Mouse (Mus musculus) urinary bladder, postnatal 36 days (tissue): ENCODE results near the gene Wbp2nl.
A peak's percentile ranks its signal among the peaks of the same experiment; 100 is the strongest.

Experiments used
- DNase-seq, 2 experiments: peaks; one replicate each; pipeline ENCODE4 v3.0.0; 2022; ENCODE audit warnings: low spot score in 2 of 2, mixed read lengths in 1 of 2

The Wbp2nl gene

DNA sequence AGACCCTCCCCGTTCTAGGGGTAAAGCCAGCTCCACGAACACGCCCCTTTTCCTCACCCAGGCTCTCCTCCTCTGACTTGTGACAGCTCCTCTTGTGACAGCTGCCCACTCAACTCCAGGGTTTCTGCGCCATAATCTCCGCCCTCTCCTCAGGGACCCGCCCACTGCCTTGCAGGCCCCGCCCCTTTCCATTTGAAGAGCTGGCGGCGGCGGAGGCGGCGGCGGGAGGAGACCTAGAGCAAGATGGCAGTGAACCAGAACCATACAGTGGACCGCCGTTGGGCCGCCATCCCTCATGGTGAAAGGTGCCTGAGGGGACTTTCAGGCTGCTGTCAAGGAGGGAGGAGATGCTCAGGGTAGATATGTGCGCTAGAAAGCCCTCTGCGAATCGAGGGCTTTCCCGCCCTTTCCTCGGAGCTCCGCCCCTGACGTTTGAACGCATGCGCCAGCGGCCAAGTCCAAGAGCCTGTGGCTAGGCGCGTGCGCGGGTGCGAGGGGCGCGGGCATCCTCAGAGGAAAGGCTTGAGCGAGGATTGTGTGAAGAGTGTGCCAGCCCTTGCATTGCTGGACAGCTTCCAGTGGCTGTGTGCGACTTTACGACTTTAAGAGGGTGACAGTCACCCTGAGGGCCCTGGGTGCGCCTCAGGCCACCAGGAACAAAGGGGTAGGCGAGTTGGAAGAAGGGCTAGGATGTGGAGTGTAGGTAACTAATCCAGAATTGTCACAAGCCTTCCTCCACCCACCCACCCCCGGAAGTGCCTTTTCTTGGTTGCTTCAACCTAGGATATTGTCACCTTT, at the start of gene Wbp2nl:
Gene Wbp2nl (plus strand): TSS at position 191 of the 798 bp plus-strand sequence.
- DNase-seq: no peak

DNA sequence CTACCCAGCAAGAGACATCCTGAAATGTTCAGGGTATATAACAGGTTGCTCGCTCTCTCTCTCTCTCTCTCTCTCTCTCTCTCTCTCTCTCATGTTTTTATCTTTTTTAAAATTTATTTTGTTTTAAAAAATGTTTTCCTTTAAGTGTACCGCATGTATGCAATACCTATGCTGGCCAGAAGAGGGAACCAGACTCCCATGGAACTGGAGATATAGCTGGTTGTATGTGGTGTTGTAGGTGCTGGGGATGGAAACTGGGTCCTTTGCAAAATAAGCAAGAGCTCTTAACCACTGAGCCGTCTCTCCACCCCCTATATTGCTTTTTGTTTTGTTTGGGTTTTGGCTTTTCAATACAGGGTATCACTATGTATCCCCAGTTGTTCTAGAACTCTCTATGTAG, 47.2 kb upstream of the Wbp2nl start:
- no peak for DNase-seq

DNA sequence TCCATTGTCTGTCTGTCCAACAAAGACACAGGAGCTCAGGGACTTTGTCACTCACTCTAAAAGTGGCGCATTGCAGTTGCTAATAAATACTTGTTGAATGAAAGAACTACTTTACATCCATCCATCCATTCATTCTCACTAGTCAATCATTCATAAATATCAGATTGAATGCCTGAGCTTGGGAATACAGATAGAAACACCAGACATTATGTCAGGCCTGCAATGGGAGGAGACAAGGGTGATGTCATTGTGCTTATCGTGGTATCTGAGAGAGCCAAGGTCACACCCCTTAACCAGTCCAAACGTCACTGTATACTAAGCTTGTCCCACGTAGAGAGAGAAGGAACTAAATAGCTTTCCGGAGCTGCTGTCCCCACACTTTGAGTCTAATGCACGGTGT, 46.7 kb upstream of the Wbp2nl start, which contains the start of gene 1500009C09Rik:
Gene 1500009C09Rik (plus strand): TSS at position 301 of the 400 bp plus-strand sequence.
- no peak for DNase-seq

DNA sequence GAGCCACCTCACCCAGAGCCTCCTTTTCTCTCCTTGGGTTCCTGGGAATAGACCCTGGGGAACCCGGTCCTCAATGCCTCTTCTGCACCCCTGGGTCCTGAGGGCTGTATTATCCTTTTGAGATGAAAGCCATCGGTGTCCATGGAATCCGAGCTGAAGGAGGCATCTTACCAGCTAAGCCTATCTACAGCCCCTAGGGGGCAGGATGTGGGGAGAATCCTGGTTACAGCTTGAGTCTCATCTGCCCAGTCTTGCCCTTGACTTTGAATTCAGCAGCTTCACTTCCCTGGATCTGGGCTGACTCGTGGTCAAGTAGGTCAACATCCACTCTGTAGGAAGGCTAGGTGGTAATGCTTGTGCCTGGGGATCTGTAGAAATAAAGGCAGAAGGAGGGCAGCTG, 43.5 kb upstream of the Wbp2nl start:
- DNase-seq: no peak

DNA sequence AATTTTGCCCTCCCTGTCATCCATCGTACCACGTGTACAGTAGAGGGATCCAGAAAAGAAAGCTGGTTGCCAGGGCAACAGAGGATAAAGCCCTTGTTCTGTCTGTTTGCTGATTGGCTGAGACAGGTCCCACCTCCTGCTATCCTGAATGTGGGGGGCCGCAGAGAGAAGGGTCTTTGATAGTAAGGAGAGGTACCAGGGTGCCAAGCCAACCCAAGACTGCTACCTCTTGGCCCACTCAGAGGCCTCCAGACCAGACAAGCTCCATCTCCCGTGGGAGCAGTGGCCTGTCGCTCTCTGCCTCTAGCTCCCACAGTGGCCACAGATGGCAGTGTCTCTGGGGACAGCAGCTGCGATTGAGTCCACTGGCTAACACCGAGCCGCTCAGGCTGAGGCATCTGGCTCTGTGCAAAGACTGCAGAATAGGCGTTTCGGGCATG, 42.8 kb upstream of the Wbp2nl start:
- no peak for DNase-seq

DNA sequence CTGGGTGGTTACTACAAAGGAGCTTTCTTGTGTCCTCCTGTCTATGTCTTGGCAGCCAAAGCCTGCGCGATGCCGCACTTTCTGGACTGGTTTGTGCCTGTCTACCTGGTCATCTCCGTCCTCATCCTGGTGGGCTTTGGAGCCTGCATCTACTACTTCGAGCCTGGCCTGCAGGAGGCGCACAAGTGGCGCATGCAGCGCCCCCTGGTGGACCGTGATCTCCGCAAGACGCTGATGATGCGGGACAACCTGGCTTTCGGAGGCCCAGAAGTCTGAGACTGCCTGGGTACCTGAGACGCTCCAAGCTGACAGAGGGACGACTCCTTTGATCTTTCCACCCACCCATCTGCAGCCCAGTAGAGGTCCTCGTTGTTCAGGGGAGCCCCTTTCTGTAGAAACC, 39.2 kb upstream of the Wbp2nl start:
- peak in 1 of 2 experiments; percentile 43 for DNase-seq

DNA sequence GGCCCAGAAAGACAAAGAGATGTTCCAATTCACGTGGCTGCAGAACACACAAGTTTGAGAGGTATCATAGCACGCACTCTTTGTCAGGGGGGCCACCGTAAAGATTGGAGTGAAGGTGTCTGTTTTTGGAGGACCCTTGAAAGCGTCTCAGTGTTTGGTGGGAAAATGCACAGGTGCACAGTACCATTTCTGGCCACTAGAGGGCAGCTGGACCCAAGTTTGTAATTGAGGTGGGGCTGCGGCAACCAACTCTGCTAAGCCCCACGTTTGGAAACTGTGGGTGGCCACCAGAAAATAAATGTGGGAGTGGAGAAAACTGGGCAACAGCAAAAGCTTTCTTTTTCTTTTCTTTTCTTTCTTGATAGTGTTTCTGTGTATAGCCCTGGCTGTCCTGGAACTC, 32.4 kb upstream of the Wbp2nl start:
- peak; percentile 44 to 55 for DNase-seq

DNA sequence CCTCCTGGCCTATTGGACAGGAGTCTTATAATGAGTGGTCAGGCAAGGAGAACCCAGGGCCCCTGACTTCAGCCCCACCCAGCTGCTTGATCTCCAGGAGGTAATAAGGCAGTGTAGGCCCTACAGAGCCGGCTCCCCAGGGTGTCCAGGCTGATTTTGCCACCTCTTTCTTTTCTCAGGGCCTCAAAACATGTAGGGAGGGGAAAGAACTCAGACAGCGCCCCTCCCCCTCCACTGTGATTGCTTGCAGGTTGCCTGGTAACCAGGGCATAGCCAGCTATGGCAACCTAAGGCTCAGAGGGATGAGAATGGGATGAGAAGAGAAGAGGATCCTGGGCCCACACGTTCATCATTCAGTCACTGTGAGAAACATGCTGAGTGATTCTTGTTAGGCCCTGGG, 30.6 kb upstream of the Wbp2nl start:
- no peak for DNase-seq

DNA sequence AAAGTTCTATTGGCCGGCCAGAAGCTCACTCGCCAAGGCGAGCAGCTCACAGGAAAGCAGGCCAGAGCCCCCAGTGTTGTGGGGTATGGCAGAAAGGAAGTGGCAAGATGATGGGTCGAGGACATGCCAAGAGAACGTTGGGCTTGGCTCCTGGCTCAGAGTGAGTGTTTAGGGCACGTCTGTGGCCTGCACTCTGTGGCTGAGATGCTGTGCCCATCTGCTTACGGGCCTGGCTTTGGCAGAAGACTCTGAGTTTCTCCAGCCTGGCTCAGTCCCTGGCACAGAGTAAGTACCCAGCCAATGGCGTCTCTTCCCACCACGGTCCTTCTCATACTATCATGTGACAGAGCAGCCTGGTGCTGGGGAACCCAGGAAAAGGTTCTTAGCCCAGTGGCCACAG, 30.0 kb upstream of the Wbp2nl start:
- DNase-seq: no peak

DNA sequence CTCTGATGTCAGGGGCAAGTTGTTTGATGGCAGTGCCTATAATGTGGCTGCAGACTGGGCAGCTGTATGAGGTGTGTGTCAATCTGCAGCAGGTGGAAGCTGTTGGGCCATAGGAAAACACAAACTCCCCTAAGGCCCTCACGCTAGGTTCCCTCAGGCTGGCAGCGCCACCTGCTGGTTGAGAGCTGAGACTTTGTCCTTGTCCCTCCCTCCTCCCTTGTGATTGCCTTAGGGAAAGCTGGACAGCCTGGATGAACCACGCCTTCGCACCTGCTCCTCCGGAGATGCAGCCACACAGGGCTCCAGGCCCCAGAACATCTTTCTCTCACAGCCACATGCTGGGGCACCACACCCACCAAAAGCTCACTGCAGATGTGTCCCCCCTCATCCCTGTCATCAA, 27.6 kb upstream of the Wbp2nl start:
- peak; percentile 31 to 40 for DNase-seq

DNA sequence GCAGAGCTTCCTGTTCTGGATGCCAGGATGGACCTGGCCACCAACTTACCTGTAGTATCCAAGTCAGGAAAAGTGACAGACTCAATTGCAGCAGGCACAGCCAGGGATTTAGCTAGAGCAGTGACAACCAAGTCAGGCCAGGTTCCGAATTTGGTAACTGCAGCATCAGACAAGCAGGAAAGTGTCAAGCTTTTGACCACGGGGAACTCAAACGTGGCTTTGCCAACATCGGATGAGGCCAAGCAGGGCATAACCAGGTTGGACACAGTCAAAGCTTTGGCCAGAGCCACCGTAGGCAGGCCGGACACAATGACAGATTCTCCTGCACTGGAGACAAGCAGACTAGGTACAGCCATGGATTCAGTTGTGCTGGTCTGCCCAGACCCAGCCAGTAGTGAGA, 26.5 kb upstream of the Wbp2nl start:
- DNase-seq: no peak

DNA sequence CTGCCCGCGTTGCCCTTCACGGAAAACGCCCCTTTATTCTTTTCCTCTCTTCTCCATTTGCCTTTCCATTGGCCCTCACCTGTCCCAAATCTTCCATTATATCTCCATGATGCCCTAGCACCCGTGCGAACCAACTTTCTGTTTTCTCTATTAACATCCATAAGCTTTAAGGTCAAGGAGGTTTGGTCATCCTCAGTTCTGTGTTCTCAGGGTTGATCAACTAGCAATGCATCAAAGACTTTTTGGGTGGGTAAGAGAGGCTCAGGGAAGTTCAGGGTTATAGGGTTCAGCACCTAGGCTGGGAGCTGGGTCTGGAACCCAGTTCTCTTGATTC, 24.2 kb upstream of the Wbp2nl start, which contains the start of gene Sept3:
Gene Sept3 (plus strand): TSS at position 301 of the 334 bp plus-strand sequence.
- DNase-seq: no peak

DNA sequence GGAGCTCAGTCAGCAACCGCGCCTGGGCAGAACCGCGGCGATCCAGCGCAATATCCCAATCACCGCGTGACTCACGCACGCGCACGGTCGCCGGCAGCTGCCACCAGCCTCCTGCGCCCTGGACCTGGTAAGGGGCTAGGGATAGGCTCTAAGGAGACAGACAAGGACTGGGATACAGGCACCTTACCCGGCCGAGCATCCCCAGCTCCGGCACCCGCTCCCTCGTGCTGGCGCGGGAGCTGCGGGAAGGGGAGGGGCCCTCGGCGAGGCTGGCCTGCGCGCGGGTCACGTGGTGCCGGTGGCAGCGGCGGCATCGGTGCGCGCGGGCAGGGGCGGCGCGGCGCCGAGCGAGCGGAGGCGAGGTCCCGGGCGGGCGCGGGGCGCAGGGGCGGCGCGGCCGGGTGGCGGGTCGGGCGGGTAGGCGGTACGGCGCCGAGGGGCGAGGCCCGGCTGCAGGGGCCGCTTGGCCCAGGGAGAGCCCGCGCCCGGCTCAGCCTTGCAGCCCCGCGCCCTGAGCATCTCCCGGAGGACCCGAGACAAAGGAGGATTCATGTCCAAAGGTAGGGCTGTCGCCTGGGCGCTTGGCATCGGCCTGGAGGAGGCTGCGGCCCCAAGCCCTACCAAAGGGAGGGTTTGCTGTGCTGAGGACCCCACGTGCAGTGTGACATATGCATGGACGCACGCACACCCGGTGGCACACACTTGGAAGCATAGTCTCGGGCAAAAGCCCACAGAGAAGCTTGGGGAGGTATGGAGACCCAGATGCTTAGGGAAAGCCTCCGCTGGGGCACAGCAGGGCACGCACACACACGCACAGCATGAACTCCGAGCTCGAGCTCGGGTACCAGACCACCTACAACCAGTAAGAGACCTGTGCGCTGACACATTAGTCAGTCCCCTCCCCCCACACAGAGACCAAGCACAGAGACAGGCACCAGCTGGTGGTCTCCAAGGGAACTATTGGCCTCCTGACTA, 23.5 kb upstream of the Wbp2nl start:
- DNase-seq: no peak

DNA sequence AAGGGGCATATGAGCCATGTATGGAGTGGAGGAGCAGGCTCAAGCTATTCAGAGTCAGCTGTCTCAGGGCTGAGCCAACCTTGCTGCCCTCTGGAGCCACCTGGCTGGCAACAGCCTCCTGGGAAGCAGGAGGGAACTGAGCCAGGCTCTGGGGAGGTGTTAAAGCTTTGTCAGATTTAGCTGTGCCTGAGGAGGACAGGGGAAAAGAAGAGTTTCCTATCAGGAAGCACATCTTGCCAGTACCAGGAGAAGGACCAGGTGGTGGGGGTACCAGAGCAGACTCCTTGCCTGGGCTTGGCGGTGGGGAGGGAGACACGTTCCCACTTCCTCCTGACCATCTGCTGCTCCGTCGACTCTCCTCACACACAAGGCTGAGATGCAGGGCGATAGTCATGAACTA, 21.2 kb upstream of the Wbp2nl start:
- DNase-seq: no peak

DNA sequence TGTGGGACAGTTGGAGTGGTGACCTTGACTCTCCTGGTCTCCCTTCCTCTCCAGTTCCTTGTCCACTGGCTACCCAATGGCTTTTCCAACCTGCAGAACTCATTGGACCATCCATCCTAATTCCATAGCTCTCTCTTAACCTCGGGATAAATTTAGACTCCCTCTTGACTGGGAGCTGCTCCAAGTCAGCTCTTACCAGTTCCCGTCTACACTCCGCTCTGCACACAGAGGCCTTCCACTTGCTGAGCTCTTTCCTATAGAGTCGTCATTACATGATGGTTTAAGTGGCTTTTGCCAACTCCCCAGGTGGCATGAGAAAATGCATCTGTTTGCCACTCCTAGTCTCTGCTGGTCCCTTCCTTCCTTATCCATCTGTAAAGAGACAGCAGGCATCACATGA, 18.1 kb upstream of the Wbp2nl start:
- no peak for DNase-seq

DNA sequence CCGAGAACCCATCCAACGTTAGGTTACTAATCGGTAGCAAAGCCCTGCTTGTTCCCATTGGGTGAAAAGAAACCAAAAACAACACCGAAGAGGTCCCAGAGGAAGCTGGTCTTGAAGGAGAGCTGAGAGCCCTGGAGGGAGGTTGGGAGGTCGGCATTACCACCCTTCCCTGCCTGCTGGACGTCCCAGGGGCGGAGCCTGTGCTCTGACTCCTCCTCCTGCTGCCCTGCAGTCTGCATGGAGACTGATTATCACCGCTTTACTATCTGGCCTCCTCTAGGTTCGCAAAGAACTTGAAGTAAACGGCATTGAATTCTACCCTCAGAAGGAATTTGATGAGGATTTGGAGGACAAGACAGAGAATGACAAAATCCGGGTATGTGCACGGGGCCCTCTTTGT, 12.6 kb upstream of the Wbp2nl start:
- DNase-seq: no peak

DNA sequence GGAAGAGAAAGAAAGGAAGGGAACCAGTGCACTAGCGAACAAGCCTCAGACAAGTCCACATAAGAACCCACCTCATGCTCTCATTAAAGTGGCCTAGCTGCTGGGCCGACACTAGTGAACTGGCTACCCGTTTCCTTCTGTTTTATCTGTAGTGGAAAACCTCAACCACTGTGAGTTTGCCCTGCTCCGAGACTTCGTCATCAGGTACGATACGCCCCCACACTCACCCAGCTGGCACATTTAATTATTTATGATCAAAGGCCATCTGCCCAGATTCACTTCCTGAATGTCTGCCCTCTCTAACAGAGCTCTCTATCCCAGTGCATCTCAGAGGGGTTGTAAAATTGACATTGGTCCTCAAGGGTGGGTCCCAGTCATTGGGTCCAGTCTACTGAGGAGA, 8.5 kb upstream of the Wbp2nl start:
- DNase-seq: no peak

DNA sequence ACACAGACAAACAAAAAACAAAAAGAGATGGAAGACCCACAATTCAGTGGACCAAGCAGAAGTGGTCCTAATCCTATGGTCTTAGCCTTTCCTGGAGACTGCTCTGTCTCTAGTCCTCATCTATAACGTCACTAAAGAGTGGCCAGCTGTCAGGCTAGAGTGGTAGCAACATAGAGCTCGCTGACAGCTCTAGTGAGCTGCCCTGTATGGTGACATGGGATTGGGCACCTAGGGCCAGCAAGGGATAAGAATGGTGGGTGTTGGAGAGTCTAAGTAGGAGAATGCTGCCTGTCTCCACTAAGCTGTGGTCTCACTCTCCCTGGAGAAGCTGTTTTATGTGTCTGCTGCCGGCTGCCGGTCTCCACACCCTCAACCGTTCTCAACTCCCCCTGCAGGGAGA, 5.9 kb upstream of the Wbp2nl start:
- no peak for DNase-seq

DNA sequence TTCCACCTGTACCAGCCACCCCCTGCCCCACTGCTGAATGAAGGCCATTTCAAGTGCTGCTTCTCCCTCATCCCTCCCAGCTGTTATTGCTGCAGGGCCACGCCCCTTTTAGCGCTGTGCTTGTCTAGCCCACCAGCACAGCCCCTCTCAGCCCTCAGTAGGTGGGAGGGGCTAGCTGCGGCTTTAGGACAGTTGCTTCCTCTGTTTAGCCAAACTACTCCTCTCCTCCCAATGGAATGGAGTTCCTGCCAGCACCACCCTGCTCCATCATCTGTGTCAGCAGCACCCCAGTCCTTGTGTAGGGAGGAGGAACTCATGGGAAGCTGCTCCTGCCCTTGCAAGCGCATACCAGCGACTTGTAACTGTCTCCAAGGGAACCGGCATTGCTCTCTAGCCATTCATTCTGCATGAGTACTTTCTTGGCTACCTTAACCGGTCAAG, 5.5 kb upstream of the Wbp2nl start:
- DNase-seq: no peak

DNA sequence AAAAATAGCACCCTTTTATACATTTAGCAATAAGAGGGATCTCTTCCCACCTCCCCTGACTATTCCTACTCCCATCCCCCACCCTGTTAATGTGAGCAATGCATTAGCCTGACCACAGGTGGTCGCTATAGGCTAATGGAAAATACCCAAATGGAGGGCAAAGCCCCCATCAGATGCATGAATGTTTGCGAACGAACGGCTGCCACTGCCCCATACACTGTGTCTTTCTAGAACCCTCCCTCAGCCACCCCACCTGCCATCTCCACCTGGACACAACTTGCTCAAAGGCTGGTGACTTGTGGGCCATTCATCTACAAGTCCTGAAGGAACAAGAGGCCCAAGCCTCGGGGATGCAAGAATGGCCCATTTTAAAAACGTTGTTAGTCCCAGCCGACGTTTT, 4.7 kb upstream of the Wbp2nl start:
- no peak for DNase-seq

DNA sequence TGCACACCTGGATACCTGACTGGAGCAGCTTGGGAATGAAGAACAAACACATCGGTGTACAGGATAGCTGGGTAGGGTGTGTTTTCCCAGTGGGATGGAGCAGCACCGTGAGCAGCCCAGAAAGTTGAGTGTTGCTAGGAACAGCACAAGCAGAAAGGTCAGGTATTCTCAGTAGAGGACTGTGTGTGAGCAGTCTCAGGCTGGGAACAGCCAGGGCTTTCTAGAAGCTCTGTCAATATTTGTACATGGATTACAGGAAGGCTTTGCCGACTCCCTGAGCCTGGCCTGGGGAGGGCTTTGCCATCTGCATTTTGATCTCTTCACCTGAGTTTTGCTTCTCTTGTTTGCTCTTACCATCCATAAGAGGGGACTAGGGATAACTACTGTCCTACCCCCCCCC, 8.4 kb downstream of the Wbp2nl start:
- no peak for DNase-seq

DNA sequence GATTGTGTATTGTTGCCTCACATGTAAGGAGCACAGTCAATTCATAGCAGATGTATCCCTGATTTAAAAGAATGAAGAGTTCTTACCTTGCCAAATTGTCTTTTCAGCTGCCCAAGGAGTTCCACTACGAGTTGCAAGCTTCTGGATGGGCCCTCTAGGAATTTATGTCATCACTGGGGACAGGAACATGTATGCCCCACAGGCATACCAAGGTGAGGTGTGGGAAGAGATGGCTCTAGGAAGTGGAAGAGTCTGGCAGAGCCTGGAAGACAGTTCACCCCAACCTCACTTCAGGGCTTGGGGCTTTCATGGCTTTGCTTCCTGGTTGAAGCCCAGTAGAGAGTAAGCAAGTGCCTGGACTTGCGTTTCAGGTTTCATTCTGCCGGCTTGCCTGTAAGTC, 9.7 kb downstream of the Wbp2nl start:
- no peak for DNase-seq

DNA sequence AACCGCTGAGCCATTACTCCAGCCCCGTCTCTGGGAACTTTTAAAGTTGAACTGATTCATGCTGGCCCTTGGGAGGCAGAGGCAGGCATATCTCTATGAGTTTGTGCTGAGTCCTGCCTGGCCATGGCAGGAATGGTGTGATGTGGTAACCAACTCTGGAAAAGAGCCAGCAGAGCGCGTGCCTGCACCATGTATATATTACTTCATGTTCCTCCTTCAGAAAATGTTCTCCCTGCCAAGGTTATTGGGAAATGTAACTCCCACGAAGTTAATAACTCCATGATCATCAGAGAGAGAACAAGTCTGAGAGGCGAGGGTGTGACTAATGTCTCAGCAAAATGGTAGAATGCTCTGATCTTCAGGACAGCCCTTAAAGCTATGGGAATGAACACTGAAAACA, 19.1 kb downstream of the Wbp2nl start:
- peak in 1 of 2 experiments; percentile 42 for DNase-seq
